ENCODE assay signal across 16 mouse cellular contexts in genomic region chr11:36371814-36372213, GRCm38 (mm10).
DNase-seq lines count a peak whose midpoint lies in the region; ATAC-seq and TF ChIP-seq lines count a peak whose summit lies in the region.
"Had no signal": no experiment of that assay in that cellular context is flagged by ENCODE, and none has a peak within 500 bp of the region (broad histone marks: within the 10 kb centered on the region; RNA-seq: fewer than 3 reads in every experiment).

No protein-coding gene starts in this region.

- H3K36me3 ChIP-seq in heart, embryonic 14.5 days (ENCODE audit: control insufficient read depth, insufficient read depth, low read length), result no peaks in the 10 kb centered on the region
- H3K36me3 ChIP-seq: embryonic facial prominence, embryonic 12.5 days; hindbrain, embryonic 13.5 days had no signal

- no peaks in the 10 kb centered on the region for H3K27me3 ChIP-seq in heart, embryonic 14.5 days (ENCODE audit: control insufficient read depth, insufficient read depth, low read length)
- H3K27me3 ChIP-seq: embryonic facial prominence, embryonic 12.5 days; hindbrain, embryonic 13.5 days had no signal

- H3K4me1 ChIP-seq in heart, embryonic 14.5 days (ENCODE audit: control insufficient read depth in 2 of 2, insufficient read depth in 2 of 2, low read length in 2 of 2), result peaks cover 8 to 12% of the 10 kb centered on the region in 2 experiments; a peak in 3 of 4 replicates
- H3K4me1 ChIP-seq: embryonic facial prominence, embryonic 12.5 days had no signal

- no peak overlapping the region for H3K4me3 ChIP-seq in heart, embryonic 14.5 days (ENCODE audit: control insufficient read depth in 1 of 2, insufficient read depth in 1 of 2, low read depth in 1 of 2, low read length in 2 of 2)
- no peak overlapping the region for H3K4me3 ChIP-seq in layer of hippocampus, adult 2 months
- H3K4me3 ChIP-seq: embryonic facial prominence, embryonic 12.5 days; hindbrain, embryonic 13.5 days had no signal

- TF ChIP-seq CTCF in layer of hippocampus, adult 2 months (conservative IDR thresholded peaks at IDR 0.05), result no peak

- peak overlapping the region in 1 of 2 experiments; percentile 37; a peak in 1 of 4 replicates for H3K27ac ChIP-seq in heart, embryonic 14.5 days (replicated peaks in 1 of 2; ENCODE audit: control insufficient read depth in 1 of 2, insufficient read depth in 1 of 2, low read depth in 2 of 2, low read length in 2 of 2)
- H3K27ac ChIP-seq in layer of hippocampus, adult 2 months, result peak overlapping the region; percentile 15; the same call in 1 of the 2 replicates
- H3K27ac ChIP-seq: embryonic facial prominence, embryonic 12.5 days; hindbrain, embryonic 13.5 days; hindbrain, postnatal 0 days had no signal

- no peak overlapping the region for H3K9ac ChIP-seq in heart, embryonic 14.5 days (ENCODE audit: low read length)
- H3K9ac ChIP-seq: embryonic facial prominence, embryonic 12.5 days; hindbrain, embryonic 13.5 days had no signal

- no peaks in the 10 kb centered on the region for H3K9me3 ChIP-seq in heart, embryonic 14.5 days (ENCODE audit: control insufficient read depth, low read length)
- H3K9me3 ChIP-seq: embryonic facial prominence, embryonic 12.5 days; hindbrain, embryonic 13.5 days had no signal

- ATAC-seq in frontal cortex, adult (ENCODE audit: low TSS enrichment), result peak; percentile 74
- no peak for ATAC-seq in heart, embryonic 14.5 days (ENCODE audit: insufficient number of reproducible peaks, insufficient read depth, low FRiP score, low read depth)
- ATAC-seq: forebrain, embryonic 16.5 days; hindbrain, postnatal 0 days had no signal

- 46% methylated on average over 7 of the region's 7 CpGs for WGBS in heart, embryonic 14.5 days

- H3K4me2 ChIP-seq in heart, embryonic 14.5 days (ENCODE audit: low read length), result peak overlapping the region; percentile 42
- H3K4me2 ChIP-seq: embryonic facial prominence, embryonic 12.5 days; hindbrain, embryonic 13.5 days had no signal

- DNase-seq in frontal cortex, adult 2 months (ENCODE audit: extremely low spot score in 1 of 2, low spot score in 1 of 2), result no peak
- DNase-seq in heart, adult 11 months, result no peak
- DNase-seq in layer of hippocampus, adult 2 months (ENCODE audit: low spot score in 2 of 2), result no peak
- no peak for DNase-seq in layer of hippocampus, postnatal 10 days (ENCODE audit: low spot score in 2 of 2)
- no peak for DNase-seq in kidney, postnatal 10 days
- DNase-seq: adrenal gland, postnatal 10 days; cerebellum, adult 11-12 months; cerebellum, adult 9-10 months; gastrocnemius, postnatal 36 days; kidney, adult 11 months had no signal
